Mouse (Mus musculus) stomach, postnatal 0 days (tissue): ENCODE results near the gene Srcap.

ENCODE experiments used
- CTCF ChIP-seq: IDR thresholded peaks from 2 replicates; pipeline ENCODE4 v1.5.1; 2016; ENCODE audit warnings: antibody characterized with exemption, low read depth, mild to moderate bottlenecking, moderate library complexity
- EP300 ChIP-seq: optimal IDR thresholded peaks from 2 replicates; pipeline ENCODE3; 2016; ENCODE audit warnings: antibody characterized with exemption

- TF ChIP-seq EP300 = no peak
- TF ChIP-seq CTCF = no peak
Measured at GRCm38 (mm10) chr7:127476855-127477254, 34.9 kb upstream of the Srcap start.
